19 mouse cellular contexts compared by ENCODE assay signal in the genomic region with DNA sequence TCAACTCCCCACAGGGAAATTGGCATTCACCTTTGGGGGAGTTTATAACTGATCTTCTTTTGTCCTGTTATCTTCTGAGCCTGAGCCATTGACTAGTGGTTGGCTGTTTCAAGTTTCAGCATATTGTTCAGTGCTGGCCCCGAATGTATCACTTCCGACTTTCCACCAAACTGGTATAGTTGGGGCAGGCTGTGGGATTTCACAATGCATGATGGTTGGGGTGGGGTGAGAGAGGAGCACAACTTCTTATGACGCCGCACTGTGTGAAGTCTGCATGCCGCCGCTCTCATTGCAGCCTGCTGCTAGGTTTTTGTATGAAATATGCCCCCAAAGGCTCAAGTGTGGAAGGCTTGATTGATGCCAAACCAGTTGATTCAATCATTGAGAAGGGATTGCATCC.
DNase-seq lines count a peak whose midpoint lies in the region; ATAC-seq lines count a peak whose summit lies in the region.
"Had no signal": no experiment of that assay in that cellular context is flagged by ENCODE, and none has a peak within 500 bp of the region (broad histone marks: within the 10 kb centered on the region; RNA-seq: fewer than 3 reads in every experiment).

No protein-coding gene starts in this region.

- no peaks in the 10 kb centered on the region for H3K4me1 ChIP-seq in heart, embryonic 11.5 days (ENCODE audit: control insufficient read depth, insufficient read depth, low read length)
- no peaks in the 10 kb centered on the region for H3K4me1 ChIP-seq in kidney, embryonic 16.5 days (ENCODE audit: insufficient read depth, low read length)
- H3K4me1 ChIP-seq: embryonic facial prominence, embryonic 10.5 days; embryonic facial prominence, embryonic 12.5 days; forebrain, embryonic 13.5 days; forebrain, embryonic 15.5 days had no signal

- 91% methylated on average over 6 of the region's 6 CpGs for WGBS in heart, embryonic 11.5 days (ENCODE audit: insufficient replicate concordance)
- 96% methylated on average over 6 of the region's 6 CpGs for WGBS in kidney, embryonic 16.5 days

- DNase-seq in heart, adult 11 months = peak; percentile 42
- DNase-seq: adrenal gland, adult 2 months; adrenal gland, postnatal 10 days; adrenal gland, postnatal 25 days; B cell, adult 2 months; cerebellum, adult 11 months; cerebellum, adult 18-20 months; cerebellum, adult 9-10 months; cerebellum, postnatal 10 days; cerebellum, postnatal 25 days; forebrain, postnatal 0 days had no signal

- H3K9me3 ChIP-seq in heart, embryonic 11.5 days (replicated peaks; ENCODE audit: control insufficient read depth, low read length) = no peaks in the 10 kb centered on the region
- H3K9me3 ChIP-seq in kidney, embryonic 16.5 days (ENCODE audit: low read length) = no peaks in the 10 kb centered on the region
- H3K9me3 ChIP-seq: embryonic facial prominence, embryonic 10.5 days; embryonic facial prominence, embryonic 12.5 days; forebrain, embryonic 13.5 days; forebrain, embryonic 15.5 days had no signal

- no peak overlapping the region for H3K9ac ChIP-seq in heart, embryonic 11.5 days (ENCODE audit: low read depth, low read length)
- H3K9ac ChIP-seq in kidney, embryonic 16.5 days (replicated peaks; ENCODE audit: low read length) = no peak overlapping the region
- H3K9ac ChIP-seq: embryonic facial prominence, embryonic 12.5 days; forebrain, embryonic 13.5 days; forebrain, embryonic 15.5 days; forebrain, postnatal 0 days had no signal

- H3K4me2 ChIP-seq in heart, embryonic 11.5 days = no peak overlapping the region
- H3K4me2 ChIP-seq in kidney, embryonic 16.5 days (replicated peaks; ENCODE audit: low read depth, low read length) = no peak overlapping the region
- H3K4me2 ChIP-seq: embryonic facial prominence, embryonic 12.5 days; forebrain, embryonic 13.5 days; forebrain, embryonic 15.5 days had no signal

- no peak overlapping the region for H3K4me3 ChIP-seq in heart, embryonic 11.5 days (ENCODE audit: low read depth, low read length)
- no peak overlapping the region for H3K4me3 ChIP-seq in kidney, embryonic 16.5 days (ENCODE audit: low read length)
- H3K4me3 ChIP-seq: embryonic facial prominence, embryonic 10.5 days; embryonic facial prominence, embryonic 12.5 days; forebrain, embryonic 13.5 days; forebrain, embryonic 15.5 days had no signal

- H3K27ac ChIP-seq in heart, embryonic 11.5 days (ENCODE audit: low read depth, low read length) = no peak overlapping the region
- H3K27ac ChIP-seq in kidney, embryonic 16.5 days (ENCODE audit: low read length) = no peak overlapping the region
- H3K27ac ChIP-seq: embryonic facial prominence, embryonic 10.5 days; embryonic facial prominence, embryonic 12.5 days; forebrain, embryonic 13.5 days; forebrain, embryonic 15.5 days had no signal

- no peaks in the 10 kb centered on the region for H3K27me3 ChIP-seq in heart, embryonic 11.5 days (ENCODE audit: control insufficient read depth, insufficient read depth, low read length)
- no peaks in the 10 kb centered on the region for H3K27me3 ChIP-seq in kidney, embryonic 16.5 days (ENCODE audit: insufficient read depth, low read length)
- H3K27me3 ChIP-seq: embryonic facial prominence, embryonic 12.5 days; forebrain, embryonic 13.5 days; forebrain, embryonic 15.5 days had no signal

- H3K36me3 ChIP-seq in heart, embryonic 11.5 days (ENCODE audit: control insufficient read depth, insufficient read depth, low read length) = no peaks in the 10 kb centered on the region
- H3K36me3 ChIP-seq in kidney, embryonic 16.5 days (ENCODE audit: insufficient read depth, low read length) = no peaks in the 10 kb centered on the region
- H3K36me3 ChIP-seq: embryonic facial prominence, embryonic 10.5 days; embryonic facial prominence, embryonic 12.5 days; forebrain, embryonic 15.5 days had no signal

- ATAC-seq in heart, embryonic 11.5 days (replicated peaks; ENCODE audit: insufficient number of reproducible peaks, low FRiP score, low TSS enrichment) = no peak
- ATAC-seq in granulocyte monocyte progenitor cell, adult 5-6 weeks (replicated peaks; ENCODE audit: poor library complexity, severe bottlenecking) = peak; percentile 76
- peak; percentile 76 for ATAC-seq in megakaryocyte progenitor cell, adult 5-6 weeks (replicated peaks; ENCODE audit: poor library complexity)
- no peak for ATAC-seq in kidney, embryonic 16.5 days (ENCODE audit: low FRiP score, low TSS enrichment)
- ATAC-seq: forebrain, embryonic 13.5 days; forebrain, postnatal 0 days had no signal

Comparison
In these comparisons a context has a peak if more than half of its experiments do, and no peak if none do; other contexts are left out.
1. ATAC-seq: peak in granulocyte monocyte progenitor cell, adult 5-6 weeks (single experiment) and megakaryocyte progenitor cell, adult 5-6 weeks (single experiment); none in heart, embryonic 11.5 days (single experiment) and kidney, embryonic 16.5 days (single experiment).